Mouse (Mus musculus) hindbrain, embryonic 12.5 days (tissue): ENCODE measurements at regions not wholly inside any gene's neighbourhood (a gene's known extent, or its start where the extent isn't known, plus 50 kb on each side); places are given as distances from the start of the nearest gene placed in this dataset.
A peak's percentile ranks its signal among the peaks of the same experiment; 100 is the strongest.

Experiments
- ATAC-seq: fragments of 200-750 bp; cut with Nextera tagmentation; 2 replicates; pipeline ENCODE4 v1.8.0; 2017; ENCODE audit warnings: moderate TSS enrichment; ENCODE audit not compliant: low FRiP score
- H3K27ac ChIP-seq: fragments of 300-500 bp; sonication (generic); 2 replicates; pipeline ENCODE4 v1.5.1; 2016; ENCODE audit warnings: mild to moderate bottlenecking
- H3K27me3 ChIP-seq: fragments of 300-500 bp; sonication (generic); 2 replicates; pipeline ENCODE4 v1.6.1; 2016; ENCODE audit warnings: mild to moderate bottlenecking
- H3K36me3 ChIP-seq: fragments of 300-500 bp; sonication (generic); 2 replicates; pipeline ENCODE4 v1.6.1; 2016; ENCODE audit warnings: mild to moderate bottlenecking
- H3K4me1 ChIP-seq: fragments of 300-500 bp; sonication (generic); 2 replicates; pipeline ENCODE4 v1.6.1; 2016
- H3K4me2 ChIP-seq: fragments of 300-500 bp; sonication (generic); replicated peaks from 2 replicates; pipeline ENCODE4 v1.6.1; 2016; ENCODE audit warnings: mild to moderate bottlenecking
- H3K4me3 ChIP-seq: fragments of 300-500 bp; sonication (generic); 2 replicates; pipeline ENCODE4 v1.5.1; 2016; ENCODE audit warnings: mild to moderate bottlenecking
- H3K9ac ChIP-seq: fragments of 300-500 bp; sonication (generic); 2 replicates; pipeline ENCODE4 v1.6.1; 2016; ENCODE audit warnings: mild to moderate bottlenecking, moderate library complexity
- H3K9me3 ChIP-seq: fragments of 300-500 bp; sonication (generic); replicated peaks from 2 replicates; pipeline ENCODE4 v1.6.1; 2016; ENCODE audit warnings: mild to moderate bottlenecking
- WGBS: fragments of 180-500 bp; shearing (Covaris S2); methylation state at CpG from one replicate; pipeline ENCODE4 v1.1.7; 2016; 5-methylcytosine and 5-hydroxymethylcytosine counted together

DNA sequence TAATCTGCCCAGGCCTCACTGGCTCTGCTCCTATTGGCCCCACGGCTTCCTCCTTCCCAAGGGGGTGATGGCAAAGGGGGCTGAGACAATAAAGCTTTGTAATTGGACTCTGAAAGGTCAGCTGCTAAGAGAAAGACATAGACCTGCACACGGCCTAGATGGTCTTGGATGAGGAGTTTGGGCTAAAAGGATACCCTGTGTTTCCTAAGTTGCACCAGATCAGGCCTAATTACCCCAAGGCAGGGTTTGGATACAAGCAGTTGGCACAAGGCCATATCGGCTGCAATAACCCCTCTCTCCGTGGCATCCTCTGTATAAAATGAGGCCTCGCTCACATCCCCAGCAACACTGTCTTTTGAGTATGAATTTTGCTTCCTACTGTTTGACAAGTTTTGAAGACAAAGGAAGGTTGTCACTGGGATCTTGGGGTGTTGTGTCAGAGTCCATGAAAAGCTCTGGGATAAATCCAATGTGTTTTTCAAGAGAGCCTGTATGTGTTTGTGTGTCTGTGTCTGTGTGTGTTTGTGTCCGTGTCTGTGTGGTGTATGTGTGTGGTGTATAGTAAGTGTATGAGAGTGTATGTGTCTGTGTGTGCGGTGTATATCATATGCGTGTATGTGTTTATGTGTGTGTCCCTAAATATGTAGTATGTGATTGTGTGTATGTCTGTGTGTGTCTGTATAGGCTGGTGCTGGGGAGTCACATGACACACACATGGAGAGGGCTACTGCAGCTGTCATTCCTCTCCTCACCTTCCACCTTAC lies 242.5 kb downstream of the Ppp4r2 start:
- Histone ChIP-seq H3K27ac (no peak overlapping the region), H3K4me2 (no peak overlapping the region), H3K36me3 (no peaks in the 10 kb centered on the region), H3K4me1 (peaks cover 20% of the 10 kb centered on the region; the same call in 1 of the 2 replicates), H3K4me3 (no peak overlapping the region), H3K27me3 (no peaks in the 10 kb centered on the region), H3K9me3 (no peaks in the 10 kb centered on the region), H3K9ac (no peak overlapping the region)
- WGBS: 72% methylated on average over 8 of the region's 8 CpGs
- ATAC-seq: peak; percentile 51; the same call in 1 of the 2 replicates

- no peak for ATAC-seq
- Histone ChIP-seq H3K4me1 (peaks cover 20% of the 10 kb centered on the region; the same call in 1 of the 2 replicates), H3K27me3 (no peaks in the 10 kb centered on the region), H3K9me3 (no peaks in the 10 kb centered on the region), H3K36me3 (no peaks in the 10 kb centered on the region), H3K9ac (no peak overlapping the region), H3K4me2 (no peak overlapping the region), H3K4me3 (no peak overlapping the region), H3K27ac (no peak overlapping the region)
- 84% methylated on average over 5 of the region's 5 CpGs for WGBS
Observed at GRCm38 (mm10) chr6:101078294-101078693, 244.9 kb downstream of the Ppp4r2 start.

- 62% methylated on average over 7 of the region's 7 CpGs for WGBS
- Histone ChIP-seq H3K36me3 (no peaks in the 10 kb centered on the region), H3K9me3 (no peaks in the 10 kb centered on the region), H3K27ac (no peak overlapping the region), H3K9ac (no peak overlapping the region), H3K4me1 (no peaks in the 10 kb centered on the region), H3K27me3 (no peaks in the 10 kb centered on the region), H3K4me2 (no peak overlapping the region), H3K4me3 (no peak overlapping the region)
- ATAC-seq: no peak
Observed at GRCm38 (mm10) chr6:101083676-101084075, 250.3 kb downstream of the Ppp4r2 start.

- Histone ChIP-seq H3K27ac (no peak overlapping the region), H3K4me3 (no peak overlapping the region), H3K9me3 (no peaks in the 10 kb centered on the region), H3K4me1 (no peaks in the 10 kb centered on the region), H3K36me3 (no peaks in the 10 kb centered on the region), H3K4me2 (no peak overlapping the region), H3K27me3 (no peaks in the 10 kb centered on the region), H3K9ac (no peak overlapping the region)
- ATAC-seq: no peak
- WGBS: 40% methylated on average over 10 of the region's 10 CpGs
Observed at GRCm38 (mm10) chr6:101092179-101092578, 258.8 kb downstream of the Ppp4r2 start.
